20 mouse cellular contexts compared by ENCODE assay signal in genomic region chr3:98968811-98969210, GRCm38 (mm10).
A peak's percentile ranks its signal among the peaks of the same experiment; 100 is the strongest.
DNase-seq lines count a peak whose midpoint lies in the region; ATAC-seq and TF ChIP-seq lines count a peak whose summit lies in the region.
"Had no signal": no experiment of that assay in that cellular context is flagged by ENCODE, and none has a peak within 500 bp of the region (broad histone marks: within the 10 kb centered on the region; RNA-seq: fewer than 3 reads in every experiment).

No protein-coding gene starts in this region.

- TF ChIP-seq CTCF in thymus, adult 2 months (IDR thresholded peaks at IDR 0.05; ENCODE audit: borderline replicate concordance, control insufficient read depth, extremely low read depth, insufficient read depth, low read length, poor library complexity): no peak

- H3K27ac ChIP-seq in hindbrain, embryonic 10.5 days: no peak overlapping the region
- H3K27ac ChIP-seq in hindbrain, embryonic 12.5 days: no peak overlapping the region
- no peak overlapping the region for H3K27ac ChIP-seq in embryonic facial prominence, embryonic 14.5 days (replicated peaks; ENCODE audit: low read depth, low read length)
- H3K27ac ChIP-seq in limb, embryonic 13.5 days: no peak overlapping the region; the same call in 1 of the 2 replicates
- H3K27ac ChIP-seq in thymus, adult 2 months (ENCODE audit: control insufficient read depth, insufficient read depth, low read length): no peak overlapping the region
- H3K27ac ChIP-seq: embryonic facial prominence, embryonic 13.5 days; forebrain, embryonic 13.5 days; heart, embryonic 15.5 days; liver, embryonic 14.5 days had no signal

- H3K9me3 ChIP-seq in hindbrain, embryonic 10.5 days: no peaks in the 10 kb centered on the region
- H3K9me3 ChIP-seq in hindbrain, embryonic 12.5 days (replicated peaks): no peaks in the 10 kb centered on the region
- no peaks in the 10 kb centered on the region for H3K9me3 ChIP-seq in embryonic facial prominence, embryonic 14.5 days (ENCODE audit: control insufficient read depth, low read length)
- no peaks in the 10 kb centered on the region for H3K9me3 ChIP-seq in limb, embryonic 13.5 days
- H3K9me3 ChIP-seq: forebrain, embryonic 13.5 days; heart, embryonic 15.5 days had no signal

- H3K4me2 ChIP-seq in hindbrain, embryonic 12.5 days (replicated peaks): no peak overlapping the region
- H3K4me2 ChIP-seq in embryonic facial prominence, embryonic 14.5 days (ENCODE audit: low read depth, low read length): no peak overlapping the region
- no peak overlapping the region for H3K4me2 ChIP-seq in limb, embryonic 13.5 days (replicated peaks)
- H3K4me2 ChIP-seq: embryonic facial prominence, embryonic 13.5 days; forebrain, embryonic 13.5 days; heart, embryonic 15.5 days had no signal

- 15% methylated on average over 4 of the region's 4 CpGs for WGBS in hindbrain, embryonic 10.5 days
- WGBS in hindbrain, embryonic 12.5 days: 35% methylated on average over 4 of the region's 4 CpGs
- WGBS in embryonic facial prominence, embryonic 14.5 days: 3% methylated on average over 4 of the region's 4 CpGs
- WGBS in limb, embryonic 13.5 days: under 1% methylated on average over 4 of the region's 4 CpGs
- WGBS in thymus, adult 2 months: 47% methylated on average over 4 of the region's 4 CpGs

- peak; percentile 40 for DNase-seq in hindbrain, embryonic 10.5 days (ENCODE audit: low spot score)
- peak; percentile 11 for DNase-seq in NIH3T3 (ENCODE audit: low read depth)
- DNase-seq in embryonic facial prominence, embryonic 14.5 days (ENCODE audit: low spot score): peak; percentile 38
- DNase-seq in left cerebral cortex, adult 8-10 months (ENCODE audit: low spot score in 2 of 2): no peak
- no peak for DNase-seq in right cerebral cortex, postnatal 36 days (ENCODE audit: low spot score in 2 of 2)
- no peak for DNase-seq in thymus, adult 2 months
- DNase-seq: adrenal gland, postnatal 36 days; cerebellum, postnatal 10 days; heart, adult 18-20 months; kidney, adult 9 months; right cerebral cortex, postnatal 4 days had no signal

- no peak overlapping the region for H3K4me3 ChIP-seq in hindbrain, embryonic 10.5 days
- H3K4me3 ChIP-seq in hindbrain, embryonic 12.5 days: no peak overlapping the region
- H3K4me3 ChIP-seq in embryonic facial prominence, embryonic 14.5 days (ENCODE audit: low read depth, low read length): no peak overlapping the region
- no peak overlapping the region for H3K4me3 ChIP-seq in limb, embryonic 13.5 days
- H3K4me3 ChIP-seq in thymus, adult 2 months (ENCODE audit: control insufficient read depth, insufficient read depth, low read length): no peak overlapping the region
- H3K4me3 ChIP-seq: embryonic facial prominence, embryonic 13.5 days; forebrain, embryonic 13.5 days; heart, embryonic 15.5 days had no signal

- H3K4me1 ChIP-seq in hindbrain, embryonic 10.5 days (replicated peaks): peaks cover 8% of the 10 kb centered on the region
- H3K4me1 ChIP-seq in hindbrain, embryonic 12.5 days: peaks cover 3% of the 10 kb centered on the region; the same call in 1 of the 2 replicates
- no peaks in the 10 kb centered on the region for H3K4me1 ChIP-seq in embryonic facial prominence, embryonic 14.5 days (ENCODE audit: control insufficient read depth, insufficient read depth, low read length)
- peaks cover 4% of the 10 kb centered on the region for H3K4me1 ChIP-seq in limb, embryonic 13.5 days
- H3K4me1 ChIP-seq in thymus, adult 2 months (replicated peaks; ENCODE audit: control insufficient read depth, insufficient read depth, low read length): no peaks in the 10 kb centered on the region
- H3K4me1 ChIP-seq: forebrain, embryonic 13.5 days; heart, embryonic 15.5 days had no signal

- H3K27me3 ChIP-seq in hindbrain, embryonic 10.5 days (ENCODE audit: insufficient read depth, poor library complexity, severe bottlenecking): no peaks in the 10 kb centered on the region
- no peaks in the 10 kb centered on the region for H3K27me3 ChIP-seq in hindbrain, embryonic 12.5 days
- no peaks in the 10 kb centered on the region for H3K27me3 ChIP-seq in embryonic facial prominence, embryonic 14.5 days (replicated peaks; ENCODE audit: control insufficient read depth, insufficient read depth, low read length)
- no peaks in the 10 kb centered on the region for H3K27me3 ChIP-seq in limb, embryonic 13.5 days
- no peaks in the 10 kb centered on the region for H3K27me3 ChIP-seq in thymus, adult 2 months (ENCODE audit: control insufficient read depth, insufficient read depth, low read length)
- H3K27me3 ChIP-seq: embryonic facial prominence, embryonic 13.5 days; forebrain, embryonic 13.5 days; heart, embryonic 15.5 days had no signal

- no peaks in the 10 kb centered on the region for H3K36me3 ChIP-seq in hindbrain, embryonic 10.5 days
- H3K36me3 ChIP-seq in hindbrain, embryonic 12.5 days: no peaks in the 10 kb centered on the region
- H3K36me3 ChIP-seq in embryonic facial prominence, embryonic 14.5 days (ENCODE audit: control insufficient read depth, insufficient read depth, low read length): no peaks in the 10 kb centered on the region
- H3K36me3 ChIP-seq in limb, embryonic 13.5 days: no peaks in the 10 kb centered on the region
- H3K36me3 ChIP-seq in thymus, adult 2 months (ENCODE audit: control insufficient read depth, insufficient read depth, low read length): no peaks in the 10 kb centered on the region
- H3K36me3 ChIP-seq: embryonic facial prominence, embryonic 13.5 days; heart, embryonic 15.5 days had no signal

- no peak for ATAC-seq in hindbrain, embryonic 12.5 days (ENCODE audit: low FRiP score)
- no peak for ATAC-seq in embryonic facial prominence, embryonic 14.5 days (ENCODE audit: low read depth)
- ATAC-seq in limb, embryonic 13.5 days (ENCODE audit: low FRiP score, low read depth): peak; percentile 57; the same call in 1 of the 2 replicates
- ATAC-seq: activated CD4-positive, CD25-positive, alpha-beta regulatory T cell, adult 4 months; forebrain, embryonic 13.5 days; inflammation-experienced regulatory T-cells, adult 6 months; lung, postnatal 0 days had no signal

- H3K9ac ChIP-seq in hindbrain, embryonic 12.5 days: no peak overlapping the region
- no peak overlapping the region for H3K9ac ChIP-seq in embryonic facial prominence, embryonic 14.5 days (ENCODE audit: low read depth, low read length)
- no peak overlapping the region for H3K9ac ChIP-seq in limb, embryonic 13.5 days
- H3K9ac ChIP-seq: embryonic facial prominence, embryonic 13.5 days; forebrain, embryonic 13.5 days; heart, embryonic 15.5 days; liver, embryonic 14.5 days had no signal

- no peak for TF ChIP-seq POLR2A in thymus, adult 2 months (IDR thresholded peaks at IDR 0.05; ENCODE audit: control insufficient read depth, extremely low read depth, insufficient read depth, low read length, poor library complexity)

Comparison
In these comparisons a context has a peak if more than half of its experiments do, and no peak if none do; other contexts are left out.
1. DNase-seq: peak in hindbrain, embryonic 10.5 days (single experiment), NIH3T3 (single experiment) and embryonic facial prominence, embryonic 14.5 days (single experiment); none in left cerebral cortex, adult 8-10 months (0 of 2), right cerebral cortex, postnatal 36 days (0 of 2) and thymus, adult 2 months (single experiment).